Mouse (Mus musculus): Measurements from ENCODE around the gene Mgat5b.
A peak's percentile ranks its signal among the peaks of the same experiment; 100 is the strongest.
"Not testable (repeated sequence)": the region's sequence is repeated elsewhere in the genome, so short reads cannot be mapped to it uniquely, and the experiment has no call there.

The Mgat5b gene

GRCm38 (mm10) chr11:116918323-116919185 is at the start of gene Mgat5b:
TSS of gene Mgat5b (plus strand) at chr11:116918863.
- DNase-seq (ENCODE audit: low spot score), result peak; percentile 56

DNA sequence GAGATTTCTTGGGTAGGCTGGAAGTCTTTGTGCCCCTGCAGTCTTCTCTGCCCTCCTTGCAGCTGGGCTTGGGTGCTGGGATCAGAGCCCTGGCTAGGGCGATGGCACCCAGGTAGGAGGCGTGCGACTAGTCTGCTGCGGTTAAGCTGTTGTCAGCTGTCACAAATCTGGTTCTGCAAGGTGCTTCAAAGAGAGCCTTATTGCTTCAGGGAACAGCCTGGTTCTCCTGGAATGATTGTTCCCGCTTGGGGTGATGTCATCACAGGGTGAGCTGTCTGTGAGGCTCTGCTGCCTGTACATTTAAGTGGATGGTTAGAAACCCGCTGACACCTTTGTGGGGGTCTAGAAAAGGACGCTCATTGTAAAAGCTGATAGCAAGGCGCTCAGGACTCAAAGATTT is 49.4 kb upstream of the Mgat5b start:
- DNase-seq (ENCODE audit: low spot score), result peak; percentile 45

DNA sequence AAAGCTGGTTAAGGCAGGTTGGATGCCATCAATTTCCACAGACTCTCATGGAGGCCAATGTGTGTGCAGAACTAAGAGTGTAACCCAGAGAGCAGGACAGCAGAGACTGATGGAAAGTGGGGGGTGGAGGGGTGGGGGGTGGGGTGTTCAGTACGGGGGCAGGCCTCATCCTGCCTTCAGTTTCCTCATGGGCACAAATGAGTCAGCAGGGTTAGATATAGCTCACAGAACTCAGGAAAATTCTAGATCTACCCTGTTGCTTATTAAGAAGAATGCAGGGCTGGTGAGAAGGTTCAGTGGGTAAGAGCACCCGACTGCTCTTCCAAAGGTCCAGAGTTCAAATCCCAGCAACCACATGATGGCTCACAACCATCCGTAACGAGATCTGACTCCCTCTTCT is 49.0 kb upstream of the Mgat5b start:
- DNase-seq (ENCODE audit: low spot score), result no peak

DNA sequence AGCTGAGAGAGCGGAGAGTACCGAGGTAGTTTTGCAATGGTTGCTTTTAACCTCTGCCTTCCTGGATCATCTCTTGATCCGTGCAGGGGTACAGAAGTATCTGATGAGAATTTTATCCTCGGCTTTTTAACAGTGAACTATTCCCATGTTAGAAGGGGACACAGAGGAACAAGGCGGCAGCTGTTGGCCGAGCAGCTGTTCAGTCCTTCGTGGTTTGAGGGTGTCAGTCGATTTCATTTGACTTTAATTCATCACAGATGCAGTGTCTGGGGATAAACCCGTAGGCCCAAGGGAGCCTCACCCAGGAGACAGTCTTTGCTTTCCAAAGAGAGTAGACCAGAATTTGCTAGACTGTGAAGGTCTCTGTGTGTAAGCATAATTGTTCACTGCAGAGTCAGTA is 47.1 kb upstream of the Mgat5b start:
- DNase-seq (ENCODE audit: low spot score), result no peak

- DNase-seq (ENCODE audit: low spot score), result no peak
Measured at GRCm38 (mm10) chr11:116873987-116874386, 44.7 kb upstream of the Mgat5b start.

- no peak for DNase-seq (ENCODE audit: low spot score)
Measured at GRCm38 (mm10) chr11:116878454-116878853, 40.2 kb upstream of the Mgat5b start.

DNA sequence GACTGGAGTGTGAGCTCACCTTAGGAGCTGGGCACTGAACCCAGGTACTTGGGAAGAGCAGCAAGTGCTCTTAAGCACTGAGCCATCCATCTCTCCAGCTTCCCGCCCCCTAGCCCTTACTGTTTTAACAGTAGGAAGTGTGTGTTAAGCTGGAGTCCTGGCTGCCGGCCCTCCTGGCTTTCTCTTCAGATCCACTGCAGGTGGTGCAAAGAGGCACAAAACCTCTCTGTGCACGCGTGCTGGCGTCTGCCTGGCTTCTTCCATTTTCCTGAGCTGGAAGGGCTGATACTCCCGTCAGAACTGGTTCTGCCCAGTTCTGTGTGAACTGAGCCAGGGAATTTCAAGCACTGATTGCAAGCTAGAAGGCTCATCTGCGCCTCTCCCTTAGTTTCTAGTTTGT is 37.8 kb upstream of the Mgat5b start:
- DNase-seq (ENCODE audit: low spot score), result no peak

- no peak for DNase-seq (ENCODE audit: low spot score)
Measured at GRCm38 (mm10) chr11:116881440-116881839, 37.2 kb upstream of the Mgat5b start.

- DNase-seq (ENCODE audit: low spot score), result no peak
Measured at GRCm38 (mm10) chr11:116882446-116882845, 36.2 kb upstream of the Mgat5b start.

DNA sequence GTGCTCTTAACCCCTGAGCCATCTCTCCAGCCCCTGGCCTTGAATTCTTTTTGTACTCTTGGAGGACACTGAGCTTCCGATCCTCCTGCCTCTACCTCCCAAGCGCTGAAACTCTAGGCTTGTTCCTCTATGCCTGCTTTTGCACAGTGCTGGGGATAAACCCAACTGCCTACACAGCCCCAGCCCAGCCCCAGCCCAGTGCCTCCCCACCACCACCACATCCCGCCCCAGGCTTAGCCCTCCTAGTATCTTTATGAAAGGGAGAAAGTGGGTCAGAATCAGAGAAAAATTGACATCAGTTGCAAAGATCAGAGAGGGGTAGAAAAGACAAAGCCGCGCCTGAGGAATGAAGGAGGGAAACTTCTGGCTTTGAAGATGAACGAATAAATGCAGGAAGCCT is 34.6 kb upstream of the Mgat5b start:
- no peak for DNase-seq (ENCODE audit: low spot score)

DNA sequence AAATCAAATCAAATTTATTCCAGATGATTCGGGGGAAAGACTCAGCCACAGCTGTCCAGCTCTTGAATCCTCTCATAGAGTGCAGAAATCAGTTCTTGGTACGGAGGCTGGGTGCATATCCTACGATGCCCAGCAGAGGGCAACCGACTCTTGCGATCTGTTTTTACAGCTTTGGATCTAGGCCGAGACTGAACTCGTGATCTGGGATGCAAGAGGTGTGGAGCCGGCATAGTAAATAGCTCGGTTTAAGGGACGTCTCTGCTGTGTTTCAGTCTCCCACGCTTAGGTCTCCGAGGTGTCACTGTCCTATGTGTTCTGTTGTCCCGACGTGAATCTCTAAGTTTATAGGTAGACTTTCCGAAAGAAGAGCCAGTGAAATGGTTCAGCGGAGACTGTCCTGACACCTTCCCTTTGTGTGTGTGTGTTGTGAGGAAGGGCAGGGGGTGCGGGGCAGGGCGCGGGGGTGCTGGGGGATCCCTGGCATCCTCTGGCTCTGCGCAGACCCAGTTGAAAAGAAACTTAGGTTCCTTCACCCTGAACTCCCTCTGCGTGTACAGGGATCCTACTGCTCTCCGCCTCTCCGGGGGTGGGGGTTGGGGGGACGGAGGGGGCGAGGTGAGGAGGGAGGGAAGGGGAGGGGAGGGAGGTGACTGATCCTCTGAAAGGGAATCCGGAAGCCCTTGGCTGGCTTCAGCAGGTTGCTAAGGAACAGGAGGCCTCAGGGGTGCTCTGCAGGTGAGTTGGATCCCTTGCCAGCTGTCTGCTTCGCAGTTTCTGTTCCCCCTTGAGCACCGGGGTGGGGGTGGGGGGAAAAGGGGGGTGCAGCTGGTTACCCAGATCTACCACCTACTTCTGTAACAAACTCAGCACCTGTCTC is 33.1 kb upstream of the Mgat5b start:
- peak; percentile 73 for DNase-seq (ENCODE audit: low spot score)

GRCm38 (mm10) chr11:116887136-116887535 is 31.5 kb upstream of the Mgat5b start:
- no peak for DNase-seq (ENCODE audit: low spot score)

DNA sequence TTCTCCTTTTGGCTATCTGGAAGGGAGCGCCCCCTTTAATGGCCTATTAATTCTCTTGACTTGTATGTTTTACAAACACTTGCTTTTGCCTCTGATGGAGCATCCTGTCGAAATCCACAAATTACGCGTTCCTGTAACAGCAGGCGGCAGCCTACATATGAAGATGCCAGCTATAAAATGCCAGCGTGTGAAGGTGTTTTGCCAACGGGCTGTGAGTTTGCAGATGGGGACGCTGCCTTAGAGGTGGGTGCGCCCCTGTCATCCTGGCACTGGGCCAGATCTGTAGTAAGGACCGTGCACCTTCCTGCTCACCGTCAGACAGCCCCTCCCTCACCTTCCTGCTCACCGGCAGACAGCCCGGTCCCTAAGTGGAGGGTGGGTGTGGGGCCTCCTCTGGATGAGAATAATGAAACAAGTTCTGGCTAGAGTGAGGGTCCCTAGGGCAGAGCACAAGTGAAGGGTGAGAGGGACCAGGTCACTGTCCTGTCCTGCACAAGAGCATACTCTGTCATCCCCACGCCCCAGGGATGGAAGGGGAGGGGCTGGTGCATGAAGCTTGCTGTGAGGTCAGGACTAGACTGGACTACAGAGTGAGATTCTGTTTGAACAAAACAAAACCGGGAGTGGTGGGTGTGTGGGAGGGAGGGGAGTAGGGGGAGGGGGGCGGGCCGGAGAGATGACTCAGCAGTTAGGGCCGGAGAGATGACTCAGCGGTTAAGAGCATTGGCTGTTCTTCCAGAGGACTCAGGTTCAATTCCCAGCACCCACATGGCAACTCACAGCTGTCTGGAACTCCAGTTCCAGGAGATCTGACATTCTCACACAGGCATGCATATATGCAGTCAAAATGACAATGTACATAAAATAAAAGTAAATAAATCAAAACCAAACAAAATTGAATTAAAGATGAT is 24.9 kb upstream of the Mgat5b start:
- no peak for DNase-seq (ENCODE audit: low spot score)

DNA sequence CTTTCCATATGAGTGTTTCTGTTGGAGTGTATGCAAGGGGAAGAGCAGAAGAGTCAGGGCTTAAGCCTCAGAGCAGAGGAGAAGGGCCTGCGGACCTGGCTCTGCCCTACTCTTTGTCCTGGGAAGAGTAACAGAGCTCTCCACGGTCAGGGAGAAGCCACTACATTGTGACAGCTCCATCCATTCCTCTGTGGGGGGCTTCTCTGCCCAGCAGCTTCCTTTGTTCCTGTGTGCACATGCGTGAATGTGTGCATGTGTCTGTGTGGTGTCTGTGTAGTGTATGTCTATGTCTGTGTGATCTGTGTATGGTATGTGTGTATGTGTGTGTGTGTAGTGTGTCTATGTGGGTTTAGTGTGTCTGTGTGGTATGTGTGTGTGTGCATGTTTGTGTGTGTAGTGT is 23.3 kb upstream of the Mgat5b start:
- DNase-seq (ENCODE audit: low spot score), result no peak

DNA sequence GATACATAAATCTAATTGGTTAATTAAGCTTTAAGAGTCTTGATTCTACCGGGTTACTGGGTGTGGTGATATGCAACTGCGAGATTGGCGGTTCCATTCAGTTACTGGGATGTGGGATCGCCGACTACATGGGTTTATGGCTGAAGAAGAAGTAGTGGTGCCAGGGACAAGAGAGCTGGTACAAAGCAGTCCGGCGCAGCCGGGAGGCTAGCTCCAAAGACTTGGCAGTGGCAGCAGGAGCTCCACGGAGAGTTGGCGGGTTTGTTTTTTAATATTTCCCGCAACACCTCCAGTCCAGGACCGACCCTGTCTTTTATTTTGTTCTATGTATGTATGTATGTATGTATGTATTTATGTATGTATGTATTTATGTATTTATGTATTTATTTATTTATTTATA is 19.4 kb upstream of the Mgat5b start:
- DNase-seq (ENCODE audit: low spot score), result no peak

DNA sequence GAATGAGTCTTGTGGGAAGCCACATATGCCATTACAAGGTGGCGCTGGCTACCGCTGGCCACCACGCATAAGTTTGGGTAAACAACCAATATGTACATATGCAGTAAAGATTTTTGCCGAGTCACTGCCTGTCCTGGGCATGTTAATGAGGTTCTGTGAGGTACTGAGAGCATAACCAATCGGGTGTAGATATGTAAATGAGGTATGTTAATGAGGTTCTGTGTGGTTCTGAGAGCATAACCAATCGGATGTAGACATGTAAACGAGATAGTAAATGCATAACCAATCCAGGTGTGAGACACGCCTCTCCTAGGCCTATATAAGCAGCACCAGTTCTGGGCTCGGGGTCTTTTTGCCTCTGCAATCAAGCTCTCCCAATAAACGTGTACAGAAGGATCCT is 16.1 kb upstream of the Mgat5b start:
- not testable (repeated sequence) for DNase-seq (ENCODE audit: low spot score)

DNA sequence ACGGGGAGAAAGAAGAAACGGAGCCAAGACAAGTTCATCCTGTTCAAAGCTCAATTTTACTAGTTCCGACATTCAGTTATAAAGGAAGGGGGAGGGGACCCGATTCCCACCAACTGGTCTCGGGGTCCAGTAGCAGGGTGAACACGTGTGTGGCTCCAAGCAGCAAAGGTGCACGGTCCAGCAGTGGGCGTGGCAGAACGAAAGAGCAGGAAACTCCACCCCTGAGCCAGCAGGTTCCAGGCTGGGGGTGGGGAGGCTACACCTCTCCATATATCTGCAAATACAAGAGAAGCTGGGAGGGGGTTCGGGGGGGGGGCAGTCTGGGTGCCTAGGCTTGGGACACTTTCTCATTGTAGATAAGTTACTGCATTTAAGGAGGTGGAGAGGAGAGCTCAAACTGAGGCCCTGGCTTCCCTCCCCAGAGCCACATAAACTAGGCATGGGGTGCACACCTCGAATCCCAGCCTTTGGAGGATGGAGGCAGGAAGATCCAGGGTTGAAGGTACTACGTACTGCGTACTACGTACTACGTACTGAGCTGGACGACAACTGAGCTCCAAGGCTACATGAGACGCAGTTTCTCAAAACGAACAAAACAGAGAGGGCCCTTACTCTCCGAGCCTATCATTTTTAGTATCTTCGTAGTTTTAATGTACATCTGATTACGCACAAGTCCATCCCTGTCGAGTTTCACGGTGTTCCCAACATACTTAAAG is 12.8 kb upstream of the Mgat5b start:
- DNase-seq (ENCODE audit: low spot score), result no peak

GRCm38 (mm10) chr11:116913573-116913972 is 5.1 kb upstream of the Mgat5b start:
- DNase-seq (ENCODE audit: low spot score), result no peak

- no peak for DNase-seq (ENCODE audit: low spot score)
Measured at GRCm38 (mm10) chr11:116914267-116914885, 4.3 kb upstream of the Mgat5b start.

- peak; percentile 16 for DNase-seq (ENCODE audit: low spot score)
Measured at GRCm38 (mm10) chr11:116915241-116915640, 3.4 kb upstream of the Mgat5b start.

- DNase-seq (ENCODE audit: low spot score), result no peak
Measured at GRCm38 (mm10) chr11:116917361-116917760, 1.3 kb upstream of the Mgat5b start.

Measured in lung, postnatal 25 days (tissue).